Mouse (Mus musculus) stomach, embryonic 14.5 days (tissue): ENCODE results near the gene Itgb6. TPM values are rescaled to one million over a fixed set of nuclear protein-coding genes. Genes with fewer than 3 reads are reported as not detected.

Experiments
- ATAC-seq: fragments of 200-750 bp; cut with Nextera tagmentation; 2 replicates; pipeline ENCODE4 v1.8.0; 2017; ENCODE audit warnings: low read depth, moderate TSS enrichment; ENCODE audit not compliant: insufficient number of reproducible peaks, insufficient read depth, low FRiP score
- H3K27ac ChIP-seq: fragments of 300-500 bp; sonication (generic); 2 replicates; pipeline ENCODE4 v1.5.1; 2014; ENCODE audit warnings: mild to moderate bottlenecking, low read length, moderate library complexity, mixed read lengths
- H3K27me3 ChIP-seq: fragments of 300-500 bp; sonication (generic); 2 replicates; pipeline ENCODE4 v1.6.1; 2014; ENCODE audit warnings: low read length, control low read depth, mixed read lengths; ENCODE audit not compliant: control insufficient read depth, insufficient read depth
- H3K36me3 ChIP-seq: fragments of 300-500 bp; sonication (generic); 2 replicates; pipeline ENCODE4 v1.6.1; 2014; ENCODE audit warnings: mild to moderate bottlenecking, control low read depth, low read length, moderate library complexity, mixed read lengths; ENCODE audit not compliant: control insufficient read depth, insufficient read depth
- H3K4me1 ChIP-seq: fragments of 300-500 bp; sonication (generic); 2 replicates; pipeline ENCODE4 v1.6.1; 2014; ENCODE audit warnings: low read length, control low read depth, mixed read lengths; ENCODE audit not compliant: control insufficient read depth, insufficient read depth
- H3K4me2 ChIP-seq: fragments of 300-500 bp; sonication (generic); replicated peaks from 2 replicates; pipeline ENCODE4 v1.6.1; 2014; ENCODE audit warnings: low read depth, low read length, control low read depth
- H3K4me3 ChIP-seq: fragments of 300-500 bp; sonication (generic); 2 replicates; pipeline ENCODE4 v1.5.1; 2014; ENCODE audit warnings: low read depth, low read length, control low read depth
- H3K9ac ChIP-seq: fragments of 300-500 bp; sonication (generic); replicated peaks from 2 replicates; pipeline ENCODE4 v1.6.1; 2014; ENCODE audit warnings: low read depth, mild to moderate bottlenecking, control low read depth, low read length, moderate library complexity, mixed read lengths
- H3K9me3 ChIP-seq: fragments of 300-500 bp; sonication (generic); 2 replicates; pipeline ENCODE4 v1.6.1; 2016; ENCODE audit warnings: low read depth, low read length, control low read depth; ENCODE audit not compliant: control insufficient read depth
- WGBS: fragments of 180-500 bp; shearing (Covaris S2); extraction: QIAGEN DNeasy Blood & Tissue Kit; methylation state at CpG from one replicate; pipeline ENCODE4 v1.1.7; 2014; 5-methylcytosine and 5-hydroxymethylcytosine counted together
- polyA plus RNA-seq: library from polyadenylated mRNA; unstranded; fragments of >200 nt; fragmentation: Nextera tagmentation; extraction: Ambion mirVana; gene quantifications from 2 replicates; pipeline ENCODE4 v1.2.1, GENCODE M21; 2014

Gene Itgb6
- polyA plus RNA-seq, 1 experiment from 2014 or later = 11.2 TPM

DNA sequence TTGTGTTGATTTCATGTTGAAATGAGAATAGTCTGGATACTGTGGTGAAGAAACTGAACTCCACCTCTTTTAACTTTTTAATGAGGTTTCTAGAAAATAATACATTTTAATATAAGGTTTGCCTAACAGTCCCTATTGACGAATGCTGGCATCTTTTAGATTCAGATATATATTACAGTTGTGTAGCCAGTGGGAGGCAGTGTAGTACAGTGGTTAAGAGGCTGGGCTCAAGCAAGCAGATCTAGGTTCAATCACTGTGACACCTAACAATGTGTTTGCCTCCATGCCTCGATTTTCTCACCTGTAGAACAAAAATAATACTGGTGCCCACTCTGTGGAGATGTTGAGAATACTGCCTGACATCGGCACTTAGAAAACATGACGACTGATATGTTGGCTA lies 114.5 kb downstream of the Itgb6 start:
- WGBS = 66% methylated on average over 4 of the region's 4 CpGs
- no peak overlapping the region for H3K4me2 ChIP-seq
- no peak for ATAC-seq
- no peak overlapping the region for H3K9ac ChIP-seq
- no peak overlapping the region for H3K27ac ChIP-seq
- H3K4me1 ChIP-seq = no peaks in the 10 kb centered on the region
- H3K27me3 ChIP-seq = no peaks in the 10 kb centered on the region
- H3K36me3 ChIP-seq = no peaks in the 10 kb centered on the region
- H3K9me3 ChIP-seq = no peaks in the 10 kb centered on the region
- no peak overlapping the region for H3K4me3 ChIP-seq

DNA sequence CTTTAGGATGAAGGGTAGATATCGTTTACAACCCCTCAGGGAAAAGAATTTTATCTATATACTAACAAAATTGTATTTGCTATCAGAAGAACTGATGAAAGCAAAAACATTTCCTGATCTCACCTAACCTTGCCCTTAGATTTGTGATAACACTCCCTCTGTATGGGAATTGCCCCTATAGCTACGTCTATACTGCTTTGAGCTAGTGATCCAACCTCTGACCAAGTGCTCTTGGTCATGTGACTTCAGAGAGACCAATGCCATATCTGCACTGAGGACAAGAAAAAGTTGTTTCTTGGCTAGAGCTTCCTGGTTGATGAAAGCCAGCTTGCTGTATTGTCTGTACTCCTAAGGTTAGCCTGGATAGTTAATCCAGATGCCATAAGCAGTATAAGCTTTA lies 121.1 kb downstream of the Itgb6 start:
- Histone ChIP-seq H3K4me2 (no peak overlapping the region), H3K27me3 (no peaks in the 10 kb centered on the region), H3K4me1 (no peaks in the 10 kb centered on the region), H3K4me3 (no peak overlapping the region), H3K36me3 (no peaks in the 10 kb centered on the region), H3K9ac (no peak overlapping the region), H3K27ac (no peak overlapping the region), H3K9me3 (no peaks in the 10 kb centered on the region)
- 71% methylated on average over 2 of the region's 2 CpGs for WGBS
- ATAC-seq = no peak

DNA sequence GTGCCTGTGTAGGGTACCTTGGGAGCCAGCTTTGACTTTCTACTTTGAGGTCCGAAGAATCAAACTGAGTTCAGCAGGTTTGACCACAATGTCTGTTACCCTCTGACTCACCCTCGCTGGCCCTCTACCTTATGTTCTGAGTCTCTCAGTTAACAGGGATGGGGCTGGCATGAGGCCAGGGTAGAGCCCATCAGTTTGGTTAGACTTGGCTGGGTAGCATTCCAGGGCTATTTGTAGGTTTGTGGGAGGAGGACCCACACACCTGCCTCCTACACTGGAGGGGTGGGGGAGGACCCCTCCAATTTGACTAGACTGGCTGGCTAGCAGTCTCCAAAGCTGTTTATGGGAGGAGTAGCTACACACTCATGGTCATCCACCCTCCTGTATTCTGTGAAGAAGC lies 121.6 kb downstream of the Itgb6 start:
- Histone ChIP-seq H3K36me3 (no peaks in the 10 kb centered on the region), H3K4me3 (no peak overlapping the region), H3K9me3 (no peaks in the 10 kb centered on the region), H3K4me2 (no peak overlapping the region), H3K4me1 (no peaks in the 10 kb centered on the region), H3K9ac (no peak overlapping the region), H3K27ac (no peak overlapping the region), H3K27me3 (no peaks in the 10 kb centered on the region)
- 84% methylated on average over 2 of the region's 2 CpGs for WGBS
- ATAC-seq = no peak

DNA sequence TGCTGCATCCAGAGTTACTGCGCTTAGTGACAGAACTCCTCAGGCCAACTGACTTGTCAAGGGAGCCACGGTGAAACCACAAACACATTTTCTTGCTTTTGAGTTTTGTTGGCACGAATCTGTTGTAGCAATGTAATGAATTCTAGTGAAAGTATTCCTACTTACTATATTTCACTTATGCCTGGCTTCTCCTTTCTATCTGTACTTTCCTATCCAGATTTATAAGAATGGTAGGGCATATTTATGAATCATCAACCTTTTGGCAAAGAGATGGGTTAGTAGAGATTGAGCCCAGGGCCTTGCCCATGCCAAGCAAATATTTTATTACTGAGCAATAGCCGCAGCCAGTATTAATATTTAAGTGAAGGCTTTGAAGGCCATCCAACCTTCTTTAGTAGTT lies 139.0 kb downstream of the Itgb6 start:
- H3K36me3 ChIP-seq = no peaks in the 10 kb centered on the region
- H3K9me3 ChIP-seq = no peaks in the 10 kb centered on the region
- no peak overlapping the region for H3K9ac ChIP-seq
- H3K27me3 ChIP-seq = no peaks in the 10 kb centered on the region
- H3K4me1 ChIP-seq = no peaks in the 10 kb centered on the region
- WGBS = 88% methylated on average over 4 of the region's 4 CpGs
- H3K4me2 ChIP-seq = no peak overlapping the region
- ATAC-seq = no peak
- no peak overlapping the region for H3K4me3 ChIP-seq
- no peak overlapping the region for H3K27ac ChIP-seq

GRCm38 (mm10) chr2:60554561-60554960 lies 167.9 kb downstream of the Itgb6 start:
- Histone ChIP-seq H3K9me3 (no peaks in the 10 kb centered on the region), H3K4me1 (0 out of 2 replicates have a peak, but pooled peaks cover 3% of the 10 kb centered on the region), H3K36me3 (no peaks in the 10 kb centered on the region), H3K9ac (no peak overlapping the region), H3K27me3 (no peaks in the 10 kb centered on the region), H3K27ac (no peak overlapping the region), H3K4me3 (no peak overlapping the region), H3K4me2 (no peak overlapping the region)
- WGBS = 65% methylated on average over 4 of the region's 4 CpGs
- no peak for ATAC-seq

DNA sequence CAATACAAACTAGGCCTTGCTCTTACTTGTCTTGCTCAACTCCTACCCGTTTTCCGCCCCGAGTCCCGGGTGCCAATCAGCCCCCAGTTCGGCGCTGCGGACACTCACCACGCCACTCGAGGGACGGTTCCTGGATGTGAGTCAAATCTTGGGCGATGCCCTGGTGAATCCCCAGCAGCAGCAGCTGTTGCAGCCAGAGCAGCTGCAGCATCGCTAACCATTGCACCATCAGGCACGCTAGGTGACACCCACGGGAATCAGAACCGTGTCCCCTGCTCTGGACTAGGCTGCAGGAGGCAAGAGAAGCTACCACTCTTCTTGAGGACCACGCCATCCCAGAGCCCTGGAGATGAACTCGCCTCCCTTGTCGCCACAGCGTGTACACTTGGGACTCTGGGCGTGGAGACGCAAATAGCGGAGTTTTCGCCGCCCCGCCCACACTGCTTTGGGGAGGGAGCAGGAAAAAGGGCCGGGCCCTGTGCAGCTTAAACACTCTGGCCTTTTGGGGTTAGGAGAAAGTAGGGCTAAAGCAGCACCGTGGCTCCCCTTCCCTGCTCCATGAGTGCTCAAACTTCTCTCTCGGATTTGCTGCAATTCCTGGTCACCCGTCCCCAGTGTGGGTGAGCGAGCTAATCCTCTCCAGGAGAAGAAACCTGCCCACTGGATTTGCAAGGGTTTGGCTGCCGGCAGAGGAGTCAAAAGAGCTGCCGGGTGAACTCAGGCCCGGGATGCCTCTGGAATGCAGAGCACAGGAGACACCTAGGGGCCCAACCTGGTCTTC lies 169.4 kb downstream of the Itgb6 start, which contains the start of gene Pla2r1:
TSS of gene Pla2r1 (minus strand) at position 407 of the 781 bp plus-strand sequence.
- Histone ChIP-seq H3K9me3 (no peaks in the 10 kb centered on the region), H3K4me1 (0 out of 2 replicates have a peak, but pooled peaks cover 3% of the 10 kb centered on the region), H3K36me3 (no peaks in the 10 kb centered on the region), H3K27ac (no peak within 1 kb of the TSS), H3K27me3 (no peaks in the 10 kb centered on the region), H3K4me2 (peak within 1 kb of the TSS; percentile 75), H3K9ac (no peak within 1 kb of the TSS; the same call in 1 of the 2 replicates), H3K4me3 (peak within 1 kb of the TSS; percentile 39)
- peak; percentile 73; the same call in 1 of the 2 replicates for ATAC-seq
- WGBS = 3% methylated on average over 33 of the region's 33 CpGs

DNA sequence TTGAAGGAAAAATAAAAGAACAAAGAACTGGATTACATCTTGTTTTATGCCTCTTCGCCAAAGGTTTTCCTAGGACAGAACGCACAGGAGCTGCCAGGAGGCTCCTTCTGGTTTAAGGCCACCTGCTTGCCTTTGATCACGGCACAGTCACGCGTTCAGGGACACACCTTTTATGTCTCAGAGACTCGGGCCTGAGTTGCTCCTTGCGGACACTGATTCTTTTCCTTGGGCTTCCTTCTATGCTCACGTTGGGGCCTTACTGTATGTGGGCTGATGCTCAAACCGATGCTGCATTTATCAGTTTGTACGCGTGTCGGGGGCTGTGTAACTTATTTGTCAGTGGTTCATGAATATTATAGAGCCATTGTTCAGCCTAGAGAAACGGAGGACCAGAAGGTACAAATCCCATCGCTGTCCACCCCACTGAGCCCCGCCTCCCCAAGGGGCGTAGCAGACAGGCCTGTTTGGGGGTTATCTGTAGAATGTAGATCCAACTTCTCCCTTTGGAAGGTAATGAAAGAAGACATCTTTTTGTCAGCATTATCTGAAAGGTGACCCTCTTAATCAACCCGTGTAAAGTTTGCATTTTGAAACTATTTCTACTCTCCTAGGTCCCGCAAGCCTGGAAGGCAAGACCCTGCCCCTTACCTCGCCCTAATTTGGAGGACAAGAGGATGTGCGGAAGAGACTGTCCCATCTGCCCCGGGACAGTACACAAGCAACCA lies 170.1 kb downstream of the Itgb6 start:
- H3K9ac ChIP-seq = no peak overlapping the region; the same call in 1 of the 2 replicates
- ATAC-seq = no peak
- 0 out of 2 replicates have a peak, but pooled peaks cover 3% of the 10 kb centered on the region for H3K4me1 ChIP-seq
- no peak overlapping the region for H3K27ac ChIP-seq
- no peaks in the 10 kb centered on the region for H3K9me3 ChIP-seq
- no peaks in the 10 kb centered on the region for H3K27me3 ChIP-seq
- H3K4me3 ChIP-seq = peak overlapping the region; percentile 39
- 29% methylated on average over 21 of the region's 21 CpGs for WGBS
- H3K4me2 ChIP-seq = peak overlapping the region; percentile 75
- no peaks in the 10 kb centered on the region for H3K36me3 ChIP-seq

- H3K27ac ChIP-seq = no peak overlapping the region
- H3K27me3 ChIP-seq = no peaks in the 10 kb centered on the region
- H3K4me1 ChIP-seq = 0 out of 2 replicates have a peak, but pooled peaks cover 3% of the 10 kb centered on the region
- WGBS = 46% methylated on average over 2 of the region's 2 CpGs
- no peak overlapping the region for H3K4me3 ChIP-seq
- no peak overlapping the region for H3K9ac ChIP-seq
- no peak overlapping the region for H3K4me2 ChIP-seq
- ATAC-seq = no peak
- H3K9me3 ChIP-seq = no peaks in the 10 kb centered on the region
- H3K36me3 ChIP-seq = no peaks in the 10 kb centered on the region
Observed at GRCm38 (mm10) chr2:60551673-60552072, 170.8 kb downstream of the Itgb6 start.
